Mouse (Mus musculus) monocyte, adult 59 days (primary cell): ENCODE results near the gene Glyatl3. TPM values are rescaled to one million over a fixed set of nuclear protein-coding genes. Genes with fewer than 3 reads are reported as not detected.

Experiments used
- total RNA-seq, 2 experiments: library from RNA; stranded (reverse); gene quantifications; one replicate each; pipeline ENCODE4 v1.2.4; 2023

Gene Glyatl3
- total RNA-seq: not detected

DNA sequence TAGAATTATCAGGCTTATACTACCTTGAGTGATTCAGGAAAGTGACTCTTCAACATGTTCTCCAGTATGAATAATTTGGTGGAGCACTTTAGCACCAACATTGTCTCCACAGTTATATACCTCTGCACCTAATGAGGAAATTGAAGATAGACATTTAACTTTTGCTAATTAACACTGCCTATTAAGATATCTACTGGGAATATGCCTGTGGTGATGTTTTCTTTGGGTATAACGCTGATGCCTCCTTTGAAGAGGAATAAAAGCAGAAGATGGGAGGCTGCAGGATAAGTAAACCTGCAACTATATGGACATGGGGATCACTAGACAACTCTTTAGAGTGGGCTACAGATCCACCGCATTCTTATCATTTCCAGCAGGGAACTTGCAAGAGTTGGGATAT, at the start of gene Glyatl3:
Gene Glyatl3, minus strand, starts transcription at position 101 of the 400 bp plus-strand sequence.

GRCm38 (mm10) chr17:40934420-40935231, 20.5 kb upstream of the Glyatl3 start, which contains the start of the genes Mut and Cenpq:
TSS of gene Mut (plus strand) at chr17:40934685.
TSS of gene Cenpq (minus strand) at chr17:40935047.

GRCm38 (mm10) chr17:40879924-40880691, 34.0 kb downstream of the Glyatl3 start, which contains the start of gene 9130008F23Rik:
TSS of gene 9130008F23Rik (minus strand) at chr17:40880559.

Other genes with a start within 250 kb of the Glyatl3 start
- gene Esp1, start 187.2 kb downstream of the Glyatl3 start, total RNA-seq: not detected
- gene Crisp2, start 107.3 kb downstream of the Glyatl3 start, total RNA-seq: not detected
- not detected for gene Rhag, start 103.2 kb downstream of the Glyatl3 start, total RNA-seq
- gene 9130008F23Rik, start 33.8 kb downstream of the Glyatl3 start, total RNA-seq: 1 to 10 TPM; 2.2 to 3.2 TPM
- 10 to 100 TPM; 12.5 to 16.9 TPM for gene Mut, start 20.3 kb upstream of the Glyatl3 start, total RNA-seq
- 10 to 100 TPM in 1 of 2 experiments, 1 to 10 TPM in 1; 8.6 to 11.7 TPM for gene Cenpq, start 20.7 kb upstream of the Glyatl3 start, total RNA-seq